Comparison of ENCODE assay signal across 7 mouse cellular contexts in the genomic region with DNA sequence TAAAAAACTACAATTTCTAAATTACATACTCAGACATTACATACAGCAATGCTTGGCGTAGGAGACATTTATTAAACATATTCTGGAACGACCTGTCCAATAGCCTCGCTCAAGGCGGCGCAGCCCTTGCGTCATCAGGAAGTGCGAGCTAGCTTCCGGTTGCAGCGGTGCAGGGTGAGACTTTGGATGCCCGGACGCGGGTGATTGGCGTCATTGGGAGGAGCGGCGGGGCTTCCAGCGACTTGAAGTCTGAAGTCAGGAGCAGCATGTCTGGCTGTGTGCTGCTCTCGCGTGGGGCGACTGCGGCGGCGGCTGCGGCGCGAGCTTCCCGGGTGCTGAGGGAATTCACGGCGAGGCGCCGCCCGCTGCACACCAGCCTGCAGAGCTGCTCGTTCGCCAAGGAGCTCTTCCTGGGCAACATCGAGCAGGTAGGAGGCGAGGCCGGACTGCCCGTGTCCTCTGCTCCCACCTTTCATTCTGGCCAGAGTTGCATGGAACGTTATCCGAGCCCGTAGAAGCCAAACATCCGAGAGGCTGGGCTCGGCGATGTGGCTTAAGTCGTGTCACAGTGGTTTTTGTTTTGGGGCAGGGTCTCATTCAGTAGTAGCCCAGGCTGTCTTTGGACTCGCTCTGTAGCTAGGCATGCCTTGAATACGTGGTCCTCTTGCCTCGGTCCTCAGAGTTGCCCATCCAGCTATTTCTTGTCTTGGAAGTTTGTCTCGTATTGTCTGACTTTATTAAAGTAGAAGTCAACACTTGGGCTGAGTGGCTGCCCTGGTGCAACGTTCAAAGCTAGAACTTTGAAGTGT. TPM values are rescaled to one million over a fixed set of nuclear protein-coding genes. Genes with fewer than 3 reads are reported as not detected.
DNase-seq lines count a peak whose midpoint lies in the region; ATAC-seq lines count a peak whose summit lies in the region.

Acad9 (plus strand) TSS at position 137 of the 809 bp plus-strand sequence.

- H3K27ac ChIP-seq in embryonic facial prominence, embryonic 10.5 days (replicated peaks) = peak within 1 kb of the TSS; percentile 83
- peak within 1 kb of the TSS; percentile 87 for H3K27ac ChIP-seq in limb, embryonic 10.5 days
- H3K27ac ChIP-seq in midbrain, embryonic 13.5 days = peak within 1 kb of the TSS; percentile 71

- WGBS in embryonic facial prominence, embryonic 10.5 days = under 1% methylated on average over 49 of the region's 49 CpGs
- under 1% methylated on average over 49 of the region's 49 CpGs for WGBS in limb, embryonic 10.5 days
- 1% methylated on average over 49 of the region's 49 CpGs for WGBS in midbrain, embryonic 13.5 days

- H3K36me3 ChIP-seq in embryonic facial prominence, embryonic 10.5 days (replicated peaks) = peaks cover 16% of the 10 kb centered on the region
- peaks cover 19% of the 10 kb centered on the region for H3K36me3 ChIP-seq in limb, embryonic 10.5 days
- peaks cover 12% of the 10 kb centered on the region for H3K36me3 ChIP-seq in midbrain, embryonic 13.5 days

- DNase-seq in adrenal gland, postnatal 10 days = peak; percentile 97
- peak; percentile 96 for DNase-seq in embryonic facial prominence, embryonic 10.5 days (ENCODE audit: low spot score)
- DNase-seq in kidney, adult 11 months = peak; percentile 94
- DNase-seq in limb, embryonic 10.5 days (ENCODE audit: low spot score) = peak; percentile 97
- peak; percentile 79 for DNase-seq in spleen, adult 12 weeks (ENCODE audit: low spot score)

- peaks cover 14% of the 10 kb centered on the region for H3K4me1 ChIP-seq in embryonic facial prominence, embryonic 10.5 days
- peaks cover 13% of the 10 kb centered on the region for H3K4me1 ChIP-seq in limb, embryonic 10.5 days
- peaks cover 20% of the 10 kb centered on the region for H3K4me1 ChIP-seq in midbrain, embryonic 13.5 days (replicated peaks)

- H3K9me3 ChIP-seq in embryonic facial prominence, embryonic 10.5 days = no peaks in the 10 kb centered on the region
- H3K9me3 ChIP-seq in limb, embryonic 10.5 days (replicated peaks) = no peaks in the 10 kb centered on the region
- no peaks in the 10 kb centered on the region for H3K9me3 ChIP-seq in midbrain, embryonic 13.5 days

- H3K4me2 ChIP-seq in midbrain, embryonic 13.5 days (replicated peaks) = peak within 1 kb of the TSS; percentile 75

- no peaks in the 10 kb centered on the region; the same call in 1 of the 2 replicates for H3K27me3 ChIP-seq in embryonic facial prominence, embryonic 10.5 days (replicated peaks; ENCODE audit: low read depth, poor library complexity, severe bottlenecking)
- H3K27me3 ChIP-seq in limb, embryonic 10.5 days (ENCODE audit: low read depth, poor library complexity, severe bottlenecking) = 0 out of 2 replicates have a peak, but pooled peaks cover 6% of the 10 kb centered on the region
- peaks cover 23% of the 10 kb centered on the region for H3K27me3 ChIP-seq in midbrain, embryonic 13.5 days

- ATAC-seq in granulocyte monocyte progenitor cell, adult 5-6 weeks (replicated peaks; ENCODE audit: poor library complexity, severe bottlenecking) = peak; percentile 98
- peak; percentile 99 for ATAC-seq in midbrain, embryonic 13.5 days

- H3K4me3 ChIP-seq in embryonic facial prominence, embryonic 10.5 days = peak within 1 kb of the TSS; percentile 67
- H3K4me3 ChIP-seq in limb, embryonic 10.5 days = peak within 1 kb of the TSS; percentile 90
- H3K4me3 ChIP-seq in midbrain, embryonic 13.5 days (replicated peaks) = peak within 1 kb of the TSS; percentile 84

- H3K9ac ChIP-seq in midbrain, embryonic 13.5 days (replicated peaks) = peak within 1 kb of the TSS; percentile 90

RNA-seq across cellular contexts. Expression of gene Acad9, which starts in this region (rescaled TPM):
- 10 to 100 TPM; 56.7 to 64.7 TPM for total RNA-seq in adrenal gland, postnatal 10 days (2021)
- 97.7 and 98.3 TPM in 2 replicates for polyA plus RNA-seq in embryonic facial prominence, embryonic 10.5 days (2016; fragmentation: Nextera tagmentation; extraction: Ambion mirVana)
- 36.5 and 49.0 TPM in 2 replicates for total RNA-seq in granulocyte monocyte progenitor cell, adult 5-6 weeks (2014; fragmentation: Nextera tagmentation)
- total RNA-seq in granulocyte monocyte progenitor cell, adult 5-6 weeks (2017) = 48.7 and 70.9 TPM in 2 replicates
- 85.4 and 95.5 TPM in 2 replicates for polyA plus RNA-seq in limb, embryonic 10.5 days (2016; fragmentation: Nextera tagmentation; extraction: Ambion mirVana)
- 87.3 and 89.7 TPM in 2 replicates for polyA plus RNA-seq in midbrain, embryonic 13.5 days (2015; fragmentation: Nextera tagmentation; extraction: Ambion mirVana)

Comparison
In these comparisons a context has a peak if more than half of its experiments do, and no peak if none do; other contexts are left out.
1. Peak in every context shown above with its lines: DNase-seq, ATAC-seq, H3K4me3 ChIP-seq and H3K27ac ChIP-seq.